Mouse (Mus musculus) lung, postnatal 14 days (tissue): Measurements from ENCODE around the gene Mettl7a2.
"Not testable (repeated sequence)": the region's sequence is repeated elsewhere in the genome, so short reads cannot be mapped to it uniquely, and the experiment has no call there.

ENCODE experiments used
- DNase-seq: peaks from one replicate; pipeline ENCODE4 v3.0.0; 2021

Gene Mettl7a2

DNA sequence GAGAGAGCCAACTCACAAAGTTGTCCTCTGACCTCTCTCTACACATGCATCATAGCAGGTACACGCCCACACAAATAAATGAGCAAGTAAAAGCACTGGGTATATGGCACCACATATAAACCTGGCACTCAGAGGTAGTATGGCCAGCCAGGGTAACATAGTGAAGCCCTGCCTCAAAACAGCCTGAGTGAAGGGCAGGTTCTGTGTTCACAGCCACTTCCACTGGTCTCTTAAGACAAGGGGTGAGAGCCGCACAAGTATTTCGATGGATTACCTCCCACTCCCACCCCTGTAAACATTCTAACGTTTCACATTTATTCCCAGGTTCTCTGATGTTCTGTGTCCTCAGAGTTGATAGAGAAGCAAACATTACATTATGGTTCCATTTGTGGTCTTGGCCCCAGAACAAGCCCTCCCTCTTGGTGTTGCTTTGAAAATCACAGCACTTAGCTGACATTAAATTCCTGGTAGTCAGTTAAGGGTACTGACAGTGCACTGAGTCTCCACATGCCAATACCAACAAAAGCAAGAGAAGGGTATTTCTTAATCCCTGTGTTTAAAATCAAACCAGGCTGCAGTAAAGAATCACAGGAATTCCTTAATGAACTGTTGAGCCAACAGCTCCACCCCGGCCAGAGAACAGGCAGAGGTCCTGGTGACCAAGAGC is 11.6 kb upstream of the Mettl7a2 start:
- DNase-seq, result not testable (repeated sequence)

- no peak for DNase-seq
Measured at GRCm38 (mm10) chr15:100345484-100345883, 7.5 kb upstream of the Mettl7a2 start.

- no peak for DNase-seq
Measured at GRCm38 (mm10) chr15:100346761-100347160, 6.2 kb upstream of the Mettl7a2 start.

DNA sequence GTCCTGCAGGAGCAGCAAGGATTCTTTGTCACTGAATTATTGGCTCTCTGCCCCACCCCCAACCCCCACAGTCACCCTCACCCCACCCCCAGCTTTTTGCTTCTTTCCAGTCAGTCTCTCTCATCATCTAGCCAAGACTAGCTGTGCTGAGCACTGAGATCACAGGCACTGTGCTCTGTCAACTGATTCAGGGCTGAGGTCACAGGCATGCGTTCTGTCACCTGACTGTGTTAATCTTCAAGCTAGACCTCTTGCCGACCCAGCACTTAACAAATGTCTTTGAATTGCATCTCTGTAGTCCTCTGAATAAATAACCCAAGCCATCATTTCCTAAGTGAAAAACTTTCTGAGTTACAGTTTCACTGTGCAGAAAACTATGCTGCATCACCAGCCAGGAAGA is 3.5 kb upstream of the Mettl7a2 start:
- DNase-seq, result no peak

DNA sequence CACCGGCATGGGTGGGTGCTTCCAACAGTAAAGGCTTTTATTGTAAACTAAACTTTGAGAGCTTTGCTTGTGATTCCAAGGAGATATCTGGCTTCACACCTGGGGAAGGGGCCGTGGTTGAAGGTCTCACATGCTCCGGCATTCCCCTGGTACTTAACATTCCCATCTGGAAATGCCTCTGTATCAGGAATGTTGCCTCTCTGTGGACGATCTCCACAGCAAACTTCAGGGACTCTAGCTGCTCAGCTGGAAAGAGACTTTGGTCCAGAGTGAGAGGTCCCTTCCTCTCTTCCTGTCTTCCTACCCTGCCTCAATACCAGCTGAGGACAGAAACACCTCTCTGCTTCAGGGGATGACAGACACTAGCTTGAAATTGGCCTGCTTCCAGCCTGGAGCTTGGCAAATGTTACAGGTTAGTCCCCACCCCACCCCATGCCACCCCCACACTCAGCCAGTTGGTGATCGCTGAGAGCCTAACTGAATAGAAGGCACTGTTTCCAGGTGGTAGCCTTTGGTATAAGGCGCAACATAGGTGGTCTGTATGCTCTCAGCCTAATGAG is 1.4 kb upstream of the Mettl7a2 start:
- no peak for DNase-seq

DNA sequence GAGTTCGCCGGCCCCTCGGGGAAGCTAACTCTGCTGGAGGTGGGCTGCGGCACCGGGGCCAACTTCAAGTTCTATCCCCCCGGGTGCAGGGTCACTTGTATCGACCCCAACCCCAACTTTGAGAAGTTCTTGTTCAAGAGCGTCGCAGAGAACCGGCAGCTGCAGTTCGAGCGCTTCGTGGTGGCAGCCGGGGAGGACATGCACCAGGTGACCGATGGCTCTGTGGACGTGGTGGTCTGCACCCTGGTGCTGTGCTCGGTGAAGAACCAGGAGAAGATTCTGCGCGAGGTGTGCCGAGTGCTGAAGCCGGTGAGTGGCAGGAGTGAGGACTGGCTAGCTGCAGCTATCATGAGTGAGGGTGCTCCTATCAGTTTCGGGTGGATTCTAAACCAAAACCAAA is 399 bp downstream of the Mettl7a2 start:
- DNase-seq, result not testable (repeated sequence)

DNA sequence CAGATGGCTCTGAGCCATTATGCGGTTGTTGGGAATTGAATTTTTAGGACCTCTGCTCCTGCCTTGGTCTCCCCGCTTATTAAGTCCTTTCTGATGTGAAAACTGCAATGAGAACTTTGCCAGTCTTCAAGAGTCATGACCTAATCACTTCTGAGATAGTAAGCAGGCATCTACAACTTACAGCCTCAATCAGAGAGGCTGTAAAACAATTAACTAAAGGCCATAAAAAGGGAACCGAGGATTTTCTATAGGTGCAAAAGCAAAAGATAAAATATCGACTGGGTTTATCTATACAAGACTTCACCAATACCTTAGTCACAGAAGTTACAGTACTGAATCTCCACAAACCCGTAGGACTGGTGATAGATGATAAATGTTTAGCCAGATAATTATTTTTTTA is 2.9 kb downstream of the Mettl7a2 start:
- DNase-seq, result no peak

DNA sequence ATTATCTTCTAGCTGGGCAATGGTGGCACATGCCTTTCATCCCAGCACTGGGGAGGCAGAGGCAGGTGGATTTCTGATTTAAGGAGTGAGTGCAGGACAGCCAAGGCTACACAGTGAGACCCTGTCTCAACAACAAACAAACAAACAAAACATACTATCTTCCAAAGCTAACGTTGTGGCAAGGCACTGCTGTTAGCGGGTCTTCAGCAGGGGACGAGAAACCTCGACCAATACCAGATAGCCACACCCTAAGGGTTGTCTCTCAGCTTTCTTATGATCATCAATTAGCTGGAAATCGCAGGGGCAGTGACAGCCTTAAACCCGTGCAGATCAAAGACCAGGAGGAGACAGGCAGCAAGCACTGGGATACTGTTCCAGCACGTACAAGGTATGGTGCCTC is 11.2 kb downstream of the Mettl7a2 start, which contains the start of gene Higd1c:
TSS of gene Higd1c (plus strand) at position 301 of the 400 bp plus-strand sequence.
- DNase-seq, result no peak

GRCm38 (mm10) chr15:100365967-100366366 is 13.0 kb downstream of the Mettl7a2 start:
- DNase-seq, result not testable (repeated sequence)

GRCm38 (mm10) chr15:100367119-100367518 is 14.1 kb downstream of the Mettl7a2 start:
- DNase-seq, result no peak

DNA sequence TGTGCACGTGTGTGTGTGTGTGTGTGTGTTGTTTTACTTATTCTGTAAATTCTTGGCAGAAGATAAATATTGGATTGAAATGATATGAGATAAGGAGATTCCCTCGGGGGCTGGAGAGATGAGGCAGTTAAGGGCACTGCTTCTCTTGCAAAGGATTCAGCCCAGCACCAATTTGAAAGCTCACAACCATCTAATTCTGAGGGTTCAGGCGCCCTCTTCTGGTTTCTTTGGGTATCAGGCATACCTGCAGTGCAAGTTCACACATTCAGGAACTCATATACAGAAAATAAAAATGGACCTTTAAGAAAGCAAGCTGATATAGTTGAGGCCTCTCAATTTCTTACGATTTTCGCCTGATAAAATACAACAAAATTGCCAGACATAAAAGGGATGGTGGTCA is 22.1 kb downstream of the Mettl7a2 start:
- DNase-seq, result peak; percentile 79

DNA sequence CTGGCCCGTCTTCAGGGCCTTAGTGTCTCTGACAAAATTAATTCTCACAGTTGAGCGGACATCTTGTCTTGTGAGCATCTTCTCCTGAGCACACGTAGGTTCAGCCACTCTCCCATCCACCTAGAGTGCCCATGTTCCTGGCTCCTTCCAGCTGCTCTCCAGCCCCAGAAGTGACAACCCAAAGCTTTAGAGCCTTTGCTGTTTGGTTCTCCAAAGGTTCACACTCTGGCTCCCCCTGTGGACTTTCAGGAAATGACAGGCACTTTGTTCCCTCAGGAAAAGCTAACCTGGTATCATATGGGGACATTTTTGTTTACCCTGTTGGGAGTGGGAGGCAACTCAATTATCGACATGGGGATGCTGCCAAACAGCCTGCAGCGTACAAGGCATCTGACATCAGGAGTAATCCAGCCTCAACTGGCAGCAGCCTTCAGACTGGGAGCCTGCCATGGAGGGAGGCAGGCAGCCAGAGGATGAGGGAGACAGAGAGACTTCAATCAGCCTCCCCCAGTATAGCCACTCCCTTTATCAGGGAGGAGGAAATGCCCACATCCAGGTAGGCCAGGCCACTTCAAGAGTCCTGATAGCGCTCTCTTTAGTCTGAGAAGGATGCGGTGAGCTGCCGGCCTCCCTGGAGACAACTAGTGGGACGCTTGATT is 25.0 kb downstream of the Mettl7a2 start:
- not testable (repeated sequence) for DNase-seq

DNA sequence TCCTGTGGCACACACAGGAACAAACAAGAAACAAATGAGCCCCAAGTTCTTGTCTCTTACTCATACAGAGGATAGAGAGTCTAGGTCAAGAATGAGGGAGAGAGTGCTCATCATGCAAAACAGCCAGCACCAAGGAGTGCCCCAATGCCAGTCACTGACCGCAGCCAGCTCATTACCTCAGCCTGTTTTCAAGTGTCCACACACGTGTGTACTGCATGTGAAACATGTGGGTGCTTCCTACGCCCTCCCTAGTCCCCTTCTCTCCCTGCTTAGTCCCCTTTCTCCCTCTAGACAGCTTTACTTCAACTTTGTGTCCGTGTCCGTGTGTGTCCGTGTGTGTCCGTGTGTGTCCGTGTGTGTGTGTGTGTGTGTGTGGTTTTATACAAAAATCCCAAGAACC is 26.7 kb downstream of the Mettl7a2 start:
- no peak for DNase-seq

DNA sequence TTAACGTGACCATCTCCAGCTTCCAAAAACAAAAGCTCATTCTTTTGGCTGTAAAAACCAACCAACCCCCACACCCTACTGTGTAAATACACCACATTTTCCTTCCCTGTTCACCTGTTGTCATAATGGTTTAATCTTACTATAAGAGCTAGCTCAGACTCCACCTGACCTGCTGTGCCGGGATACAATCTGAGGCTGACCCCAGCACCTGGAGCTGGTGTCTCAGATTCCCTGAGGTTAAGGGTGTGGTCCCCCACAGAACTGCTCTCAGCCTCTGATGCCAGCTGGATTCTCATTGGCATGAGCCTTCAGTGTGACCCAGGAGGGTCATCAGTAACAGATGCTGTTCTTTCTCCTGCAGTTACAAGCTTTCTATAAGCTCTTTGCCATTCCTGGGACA is 27.1 kb downstream of the Mettl7a2 start:
- no peak for DNase-seq

GRCm38 (mm10) chr15:100385705-100386104 is 32.7 kb downstream of the Mettl7a2 start:
- DNase-seq, result no peak

- DNase-seq, result no peak
Measured at GRCm38 (mm10) chr15:100387544-100388223, 34.7 kb downstream of the Mettl7a2 start.

DNA sequence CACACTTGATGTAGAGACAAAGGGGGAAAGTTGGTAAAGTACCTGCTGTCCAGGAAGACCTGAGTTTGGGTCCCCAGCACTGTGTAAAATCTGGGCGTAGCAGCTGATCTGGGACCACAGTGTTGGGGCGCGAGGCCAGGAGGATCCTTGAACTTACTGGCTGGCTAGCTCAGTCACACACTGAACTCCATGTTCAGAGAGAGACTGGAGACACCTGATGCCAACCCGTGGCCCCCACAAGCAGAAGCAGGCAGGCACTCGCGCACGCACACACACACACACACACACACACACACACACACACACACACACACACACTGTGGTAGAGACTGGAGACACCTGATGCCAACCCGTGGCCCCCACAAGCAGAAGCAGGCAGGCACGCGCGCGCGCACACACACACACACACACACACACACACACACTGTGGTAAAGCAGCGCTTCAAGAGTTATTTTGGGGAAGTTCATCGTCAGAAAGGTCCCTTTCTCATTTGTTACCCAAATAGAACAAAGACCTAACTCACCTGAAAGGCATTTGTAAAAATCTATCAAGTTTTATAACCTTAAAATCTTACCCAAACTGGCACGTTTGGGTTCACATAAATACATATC is 35.3 kb downstream of the Mettl7a2 start:
- DNase-seq, result no peak

DNA sequence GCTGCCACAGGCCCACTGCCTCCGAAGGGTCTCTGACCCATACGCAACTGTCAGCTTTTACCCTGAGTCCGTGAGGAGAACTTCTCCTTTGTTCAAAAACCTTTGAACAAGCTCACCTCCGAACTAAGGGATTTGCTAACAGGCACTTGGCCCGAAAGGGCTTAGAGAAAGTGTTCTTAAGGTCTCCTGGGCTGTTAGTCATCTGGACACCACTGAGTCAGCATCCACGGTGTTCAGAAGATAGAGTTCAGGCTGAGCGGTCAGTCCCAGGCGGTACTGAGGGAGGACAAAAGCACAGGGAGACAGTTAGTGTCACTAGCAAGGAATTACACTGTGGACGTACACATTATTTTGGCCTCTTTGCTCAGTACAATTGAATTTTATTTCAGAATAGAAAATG is 35.9 kb downstream of the Mettl7a2 start:
- DNase-seq, result no peak

GRCm38 (mm10) chr15:100391066-100391465 is 38.1 kb downstream of the Mettl7a2 start:
- DNase-seq, result no peak

DNA sequence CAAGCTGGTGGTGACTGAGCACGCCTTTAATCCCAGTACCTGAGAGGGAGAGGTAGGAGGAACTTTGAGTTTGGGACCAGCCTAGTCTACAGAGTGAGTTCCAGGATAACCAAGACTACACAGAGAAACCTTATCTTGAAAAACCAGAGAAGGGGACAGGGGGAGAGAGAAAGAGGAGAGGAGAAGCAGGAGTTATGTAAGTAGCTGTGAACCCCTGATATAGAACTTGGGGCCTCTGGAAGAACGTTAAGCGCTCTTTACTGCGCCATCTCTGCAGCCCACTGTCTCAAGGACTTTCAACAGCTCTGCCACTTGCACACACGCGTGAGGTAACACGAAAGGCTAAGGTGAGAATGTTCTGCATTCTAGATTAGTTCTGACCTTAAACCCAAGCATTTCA is 38.6 kb downstream of the Mettl7a2 start:
- no peak for DNase-seq

- DNase-seq, result no peak
Measured at GRCm38 (mm10) chr15:100393016-100393415, 40.0 kb downstream of the Mettl7a2 start.

- DNase-seq, result no peak
Measured at GRCm38 (mm10) chr15:100395561-100395960, 42.6 kb downstream of the Mettl7a2 start.

DNA sequence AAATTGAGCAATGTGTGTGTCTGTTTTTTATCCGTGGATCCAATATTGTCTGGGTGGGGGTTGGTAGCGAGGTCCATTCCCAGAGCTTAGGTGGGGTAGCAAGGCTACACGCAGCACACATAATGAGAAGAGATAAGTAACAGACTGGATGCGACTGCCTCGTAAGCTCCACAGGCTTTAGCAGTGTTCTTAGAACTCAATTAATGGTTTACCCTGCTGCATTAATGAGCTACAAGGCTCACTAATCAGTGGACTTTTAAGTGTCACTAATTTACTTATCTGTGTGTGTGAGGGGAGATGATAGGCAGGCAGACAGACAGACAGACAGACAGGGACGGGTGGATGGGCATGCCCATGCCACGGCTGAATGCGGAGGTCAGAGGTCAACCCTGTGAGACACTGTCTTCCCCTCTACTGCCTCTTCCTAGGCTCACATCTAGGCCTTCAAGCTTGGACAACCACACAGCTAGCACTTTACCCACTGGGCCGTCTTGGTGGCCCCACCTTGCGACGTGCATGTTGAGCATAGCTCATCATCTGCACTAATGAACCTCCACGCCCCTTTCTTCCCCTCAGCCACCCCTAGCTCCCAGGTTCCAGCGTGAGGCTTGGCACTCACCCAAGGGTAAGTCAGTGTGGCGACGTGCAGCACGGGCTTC is 47.7 kb downstream of the Mettl7a2 start:
- DNase-seq, result no peak
